Mouse (Mus musculus) mature B cell (primary cell): ENCODE results near the gene Hrct1.

Experiments
- in situ Hi-C: fragments of 300-500 bp; cut with MboI; formaldehyde crosslinking; loops from 2 replicates; pipeline ENCODE4 v1.14.3; 2019

Gene Hrct1

GRCm38 (mm10) chr4:43771626-43772025 is 44.6 kb downstream of the Hrct1 start:
- in situ Hi-C loops, result no loop called here

- in situ Hi-C loops, result no loop called here
Observed at GRCm38 (mm10) chr4:43772304-43772703, 45.3 kb downstream of the Hrct1 start.
